Mouse (Mus musculus): ENCODE results near the gene Gstt3. TPM values are rescaled to one million over a fixed set of nuclear protein-coding genes. Genes with fewer than 3 reads are reported as not detected.
"Not testable (repeated sequence)": the region's sequence is repeated elsewhere in the genome, so short reads cannot be mapped to it uniquely, and the experiment has no call there.

Gstt3 gene
- total RNA-seq, 2 experiments from 2014 or later = 3.7 to 5.6 TPM

DNA sequence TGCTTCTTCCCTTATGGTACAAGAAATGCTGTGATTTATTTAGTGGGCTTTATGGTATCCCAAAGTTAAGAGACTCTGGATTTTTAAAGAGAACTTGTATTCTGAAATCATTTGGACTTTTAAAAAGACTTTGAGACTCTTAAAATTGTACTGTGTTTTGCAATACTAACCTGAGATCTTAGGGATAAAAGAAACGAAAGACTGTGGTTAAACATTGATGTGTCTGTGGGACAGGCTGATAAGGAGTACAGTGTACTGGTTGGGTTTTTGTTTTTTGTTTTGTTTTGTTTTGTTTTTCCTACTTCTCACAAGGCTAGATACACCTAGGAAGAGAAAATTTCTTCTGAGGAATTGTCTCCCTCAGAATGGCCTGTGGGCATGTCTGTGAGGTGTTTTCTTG, 4.2 kb upstream of the Gstt3 start:
- no peak for DNase-seq (ENCODE audit: low spot score in 2 of 2)

DNA sequence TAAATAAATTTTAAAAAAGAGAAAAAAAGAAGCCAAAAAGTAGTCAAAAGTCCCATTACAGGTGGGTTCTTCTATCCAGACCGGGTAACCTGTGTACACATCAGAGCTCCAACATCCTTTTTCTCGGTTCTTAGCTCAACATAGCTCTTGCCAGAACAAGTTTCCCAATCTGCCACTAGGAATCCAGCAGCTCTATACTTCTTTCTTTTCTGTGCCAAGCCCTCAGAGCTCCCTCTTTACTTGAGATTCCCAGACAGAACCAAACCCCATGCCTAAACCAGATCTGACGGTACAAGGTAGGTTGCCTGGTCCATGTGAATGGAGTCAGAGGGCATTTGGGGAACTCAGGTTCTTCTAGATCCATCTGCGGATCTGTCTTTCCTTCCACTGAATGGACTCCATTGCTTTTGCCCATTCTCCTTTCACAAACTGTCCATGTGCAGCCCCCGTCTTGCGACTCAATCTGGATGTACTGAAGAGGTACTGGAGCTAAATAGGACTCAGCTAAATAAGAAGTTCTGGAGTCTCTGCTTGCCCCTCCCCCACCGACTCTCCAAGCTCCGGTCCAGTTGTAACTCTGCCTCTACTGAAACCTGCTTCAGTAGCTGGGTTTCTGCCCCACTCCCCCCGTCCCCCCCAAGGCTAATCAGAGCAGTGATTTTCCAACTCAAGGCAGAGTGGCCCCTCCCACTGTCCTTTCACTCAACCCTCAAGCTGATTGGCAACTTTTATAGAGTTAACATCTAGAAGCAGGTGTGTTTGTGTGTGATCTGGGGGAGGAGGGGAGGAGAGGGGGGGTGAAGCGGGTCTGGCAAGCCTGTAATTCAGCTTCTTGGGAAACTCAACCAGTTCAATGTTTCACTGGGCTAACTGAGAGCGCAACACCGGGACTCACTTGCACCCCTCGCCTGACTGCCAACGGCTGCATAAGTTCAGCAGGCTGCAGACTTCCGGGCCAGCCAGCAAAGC, 1.7 kb downstream of the Gstt3 start:
- DNase-seq (ENCODE audit: low spot score in 2 of 2) = no peak

DNA sequence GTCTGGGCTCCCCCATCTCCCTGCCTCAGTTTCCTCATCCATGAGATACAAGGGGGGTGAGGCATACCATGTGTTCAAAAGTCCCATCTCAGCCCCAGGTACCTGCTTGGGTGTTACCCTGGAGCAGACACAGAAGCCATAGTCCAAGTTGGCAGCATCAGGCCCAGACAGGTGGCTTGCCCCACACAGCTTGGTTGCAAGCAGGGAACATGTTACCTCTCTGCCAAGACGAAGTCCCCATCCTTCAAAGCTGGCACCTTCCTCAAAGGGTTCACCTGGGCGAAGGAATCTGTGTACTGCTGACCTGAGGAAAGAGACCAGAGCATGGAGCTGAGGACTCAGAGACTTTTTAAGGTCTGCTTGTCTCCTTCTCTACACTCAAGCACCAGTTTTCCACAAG, 3.3 kb downstream of the Gstt3 start:
- DNase-seq (ENCODE audit: low spot score in 2 of 2) = no peak

DNA sequence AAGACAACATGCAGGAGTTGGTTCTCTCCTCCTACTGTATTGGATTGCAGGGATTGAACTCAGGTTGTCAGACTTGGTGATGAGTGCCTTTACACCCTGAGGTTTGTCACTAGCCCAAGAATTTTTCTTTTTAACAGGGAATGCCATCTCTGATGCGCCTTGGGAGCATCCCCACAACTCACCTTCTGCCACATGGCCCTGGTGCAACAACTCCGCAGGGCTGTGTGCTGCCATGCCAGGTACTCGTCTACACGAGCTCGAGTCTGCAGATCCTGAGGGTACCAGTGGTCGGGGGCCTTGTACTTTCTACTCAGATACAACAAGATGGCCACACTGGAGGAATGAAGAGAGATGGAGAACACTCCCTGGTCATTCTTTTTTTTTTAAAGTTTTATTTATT, 4.7 kb downstream of the Gstt3 start:
- DNase-seq (ENCODE audit: low spot score in 2 of 2) = no peak

DNA sequence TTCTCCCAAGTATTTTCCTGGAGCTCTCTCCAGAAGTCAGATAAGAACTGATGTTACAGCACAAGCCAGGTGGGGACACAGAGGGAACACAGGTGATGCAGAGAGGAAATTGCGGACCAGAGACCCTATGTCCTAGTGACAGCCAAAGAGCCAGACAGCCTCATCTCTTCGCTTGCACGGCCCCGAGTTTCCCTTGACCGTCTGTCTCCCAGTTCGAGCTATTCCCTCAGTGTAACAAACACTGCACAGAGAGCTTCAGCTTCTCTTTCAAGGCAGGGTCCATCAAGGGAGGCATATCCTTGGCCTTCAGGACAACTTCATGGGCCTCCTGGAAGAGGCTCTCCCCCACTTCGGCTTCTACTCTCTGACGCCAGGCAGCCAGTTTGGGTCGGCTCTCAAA, 6.6 kb downstream of the Gstt3 start:
- DNase-seq (ENCODE audit: low spot score in 2 of 2) = no peak

DNA sequence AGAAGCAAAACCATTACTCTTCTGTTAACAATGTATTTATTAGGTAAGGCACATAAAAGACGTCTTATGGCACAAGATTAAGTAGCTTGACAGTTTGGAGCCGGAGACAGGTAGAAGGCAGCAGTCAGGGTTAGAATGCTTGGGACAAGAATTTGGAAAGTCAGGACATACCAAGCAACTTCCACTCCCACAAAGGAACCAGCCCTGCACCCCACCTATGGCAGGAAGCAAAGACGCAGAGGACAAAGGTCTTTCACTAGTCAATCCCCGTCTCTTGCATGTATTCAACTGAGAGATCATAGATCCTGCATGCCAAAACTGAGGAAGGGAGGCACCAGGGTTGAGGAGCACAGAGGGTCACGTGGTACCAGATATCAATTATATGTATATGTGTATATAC, 7.1 kb downstream of the Gstt3 start:
- DNase-seq (ENCODE audit: low spot score in 2 of 2) = no peak

DNA sequence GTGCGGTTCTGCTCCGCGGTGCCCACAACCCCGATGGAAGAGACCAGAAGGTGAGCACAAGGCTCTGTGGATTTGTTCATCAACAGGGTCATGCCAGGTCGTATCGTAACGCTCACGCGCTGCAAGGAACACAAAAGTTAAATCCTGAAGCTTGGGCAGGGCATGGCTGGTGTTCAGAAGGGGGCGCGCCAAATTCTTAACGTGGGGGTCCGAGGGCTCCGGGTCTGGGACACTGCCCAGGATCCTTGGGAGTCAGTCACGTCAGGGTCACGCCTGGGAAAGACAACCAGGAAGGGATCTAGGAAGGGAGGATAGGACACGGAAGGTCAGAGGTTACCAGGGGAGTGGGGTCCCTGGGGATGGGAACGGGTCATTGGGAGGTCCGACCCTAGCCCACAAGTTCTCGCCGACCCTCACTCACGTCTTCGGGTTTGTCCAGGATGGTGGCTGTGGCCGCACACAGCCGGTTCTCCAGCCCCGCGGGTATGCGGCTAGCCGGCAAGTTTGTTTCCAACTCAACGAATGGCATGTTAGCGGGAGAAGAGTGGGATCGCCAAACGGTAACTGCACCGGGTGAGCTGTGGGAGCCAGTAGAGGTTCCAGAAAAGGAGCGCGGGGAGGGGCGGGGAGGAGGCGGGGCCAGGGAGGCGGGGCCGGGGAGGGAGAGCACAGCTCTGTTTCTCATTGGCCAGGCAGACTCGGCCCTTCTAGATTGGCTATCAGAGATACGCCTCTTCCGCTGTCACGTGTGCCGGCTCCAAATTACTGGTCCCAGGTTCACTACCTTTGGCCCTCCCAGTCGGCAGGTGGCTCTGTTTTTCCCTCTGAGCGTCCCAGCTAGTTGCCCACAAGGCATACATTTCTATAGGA, 8.2 kb downstream of the Gstt3 start, which contains the start of gene Ddt:
TSS of gene Ddt (minus strand) at position 620 of the 870 bp plus-strand sequence.
- peak; percentile 78 to 92 for DNase-seq (ENCODE audit: low spot score in 2 of 2)

DNA sequence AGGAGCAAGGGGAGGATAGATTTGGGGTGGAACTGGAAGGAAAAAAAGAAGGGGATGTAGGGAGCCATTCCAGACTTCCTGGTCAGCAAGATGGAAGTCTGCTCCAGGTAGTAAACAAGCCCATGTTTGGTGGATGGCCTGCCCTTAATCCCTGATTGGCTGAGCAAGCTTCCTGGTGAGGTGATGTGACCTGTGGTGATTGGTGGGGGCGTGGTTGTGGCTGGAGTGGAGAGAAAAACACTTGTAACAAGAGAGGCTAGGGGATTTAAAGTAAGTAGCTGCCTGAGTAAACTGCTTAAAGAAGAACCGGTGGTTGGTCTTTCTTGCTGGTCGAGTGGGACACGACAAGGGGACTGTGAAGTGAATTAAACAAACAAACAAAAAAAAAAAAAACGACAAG, 13.5 kb downstream of the Gstt3 start:
- DNase-seq (ENCODE audit: low spot score in 2 of 2) = not testable (repeated sequence)

DNA sequence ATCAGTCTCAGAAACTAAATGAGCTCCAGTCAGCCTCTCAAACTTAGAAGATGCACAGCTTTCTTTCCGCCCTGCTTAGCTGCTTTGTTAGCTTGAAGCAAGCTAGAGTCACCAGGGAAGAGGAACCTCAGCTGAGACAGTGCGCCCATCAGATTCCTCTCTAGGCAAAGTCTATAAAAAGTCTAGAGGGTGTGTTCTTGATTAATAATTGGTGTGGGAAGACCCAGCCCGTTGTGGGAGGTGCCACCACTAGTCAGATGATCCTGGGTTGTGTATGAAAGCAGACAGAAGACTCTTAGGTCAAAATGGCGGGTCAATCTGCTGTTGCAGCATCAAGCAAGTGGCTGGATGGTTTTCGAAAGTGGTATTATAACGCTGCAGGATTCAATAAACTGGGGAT, 14.4 kb downstream of the Gstt3 start:
- no peak for DNase-seq (ENCODE audit: low spot score in 2 of 2)

DNA sequence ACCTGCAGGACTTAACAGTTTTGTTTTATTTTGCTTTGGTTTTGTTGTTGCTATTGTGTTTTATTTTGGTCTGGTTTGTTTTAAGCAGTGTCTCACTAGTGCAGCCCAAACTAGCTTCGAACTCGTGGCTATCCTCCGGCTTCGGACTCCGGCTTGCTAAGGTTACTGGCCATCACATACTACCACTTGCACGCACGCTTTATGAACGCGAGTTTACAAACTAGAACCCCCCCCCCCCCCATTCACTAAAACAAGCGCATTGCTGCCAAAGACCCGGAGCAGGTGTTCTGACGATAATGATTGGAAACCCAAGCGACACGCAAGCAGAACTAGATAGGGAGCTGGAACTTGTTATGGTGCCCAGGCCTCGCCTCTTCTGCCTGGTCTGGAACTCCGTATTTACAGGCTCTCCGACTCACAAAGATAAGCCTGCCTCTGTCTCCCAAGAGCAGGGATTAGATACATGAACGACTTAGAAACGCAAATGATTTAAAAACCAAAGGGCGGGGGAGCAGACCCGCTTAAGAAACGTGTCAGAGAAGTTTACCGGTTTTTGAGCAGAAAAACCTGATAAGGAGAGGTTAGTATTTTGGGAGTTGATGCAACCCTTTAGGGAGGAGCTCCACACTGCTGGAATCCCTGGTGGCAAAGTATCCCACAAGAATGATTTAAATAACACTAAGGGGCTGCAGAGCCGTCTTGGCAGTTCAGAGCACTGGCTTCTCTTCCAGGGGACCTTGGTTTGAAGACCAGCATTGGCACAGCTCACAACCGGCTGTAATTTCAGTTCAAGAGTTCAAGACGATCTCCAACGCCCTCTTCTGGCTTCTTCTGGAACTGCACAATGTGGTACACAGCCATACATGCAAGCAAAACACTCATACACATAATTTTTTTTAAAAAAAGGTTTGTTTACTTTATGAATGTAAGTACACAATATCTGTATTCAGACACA, 16.4 kb downstream of the Gstt3 start:
- DNase-seq (ENCODE audit: low spot score in 2 of 2) = peak in 1 of 2 experiments; percentile 61

DNA sequence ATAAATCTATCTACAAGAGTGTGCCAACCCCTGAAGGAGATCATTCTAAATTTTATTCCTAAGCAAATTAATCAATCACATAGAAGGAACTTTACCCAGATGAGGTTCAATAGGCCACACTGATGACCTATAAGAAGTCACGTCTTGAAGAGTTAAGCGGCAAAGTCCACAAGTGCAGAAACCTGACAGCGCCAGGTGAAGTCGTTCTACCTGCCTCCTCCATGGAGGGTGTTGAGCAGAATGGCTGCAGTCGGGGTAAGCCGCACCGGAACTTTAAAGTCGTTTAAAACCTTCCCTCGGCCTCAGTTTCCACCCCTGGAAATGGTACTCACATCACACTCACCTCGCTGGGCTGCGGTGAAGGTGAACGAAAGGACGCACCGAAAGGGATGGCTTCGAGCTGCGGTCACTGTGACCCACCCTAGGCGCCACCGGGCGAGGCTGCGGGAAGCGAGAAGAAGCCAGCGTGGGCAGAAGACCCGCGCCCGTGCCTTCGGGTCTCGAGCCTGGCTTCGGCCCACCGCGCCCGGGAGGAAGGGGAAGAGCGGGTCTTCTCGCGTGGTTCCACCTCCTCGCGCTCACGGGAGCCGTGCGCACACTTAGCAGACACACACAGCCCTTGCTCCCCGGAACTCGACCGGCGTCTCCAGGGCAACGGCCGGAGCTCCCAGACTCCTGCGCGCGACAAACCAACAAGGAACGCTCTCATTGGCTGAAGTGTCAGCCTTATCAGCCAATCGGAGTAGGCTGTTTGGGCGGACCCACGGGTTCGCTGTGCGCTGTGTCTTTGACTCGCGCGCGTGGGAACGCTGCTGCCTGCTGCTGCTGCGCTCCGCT, 17.3 kb downstream of the Gstt3 start, which contains the start of gene Cabin1:
TSS of gene Cabin1 (minus strand) at position 660 of the 837 bp plus-strand sequence.
- peak; percentile 96 to 99 for DNase-seq (ENCODE audit: low spot score in 2 of 2)

DNA sequence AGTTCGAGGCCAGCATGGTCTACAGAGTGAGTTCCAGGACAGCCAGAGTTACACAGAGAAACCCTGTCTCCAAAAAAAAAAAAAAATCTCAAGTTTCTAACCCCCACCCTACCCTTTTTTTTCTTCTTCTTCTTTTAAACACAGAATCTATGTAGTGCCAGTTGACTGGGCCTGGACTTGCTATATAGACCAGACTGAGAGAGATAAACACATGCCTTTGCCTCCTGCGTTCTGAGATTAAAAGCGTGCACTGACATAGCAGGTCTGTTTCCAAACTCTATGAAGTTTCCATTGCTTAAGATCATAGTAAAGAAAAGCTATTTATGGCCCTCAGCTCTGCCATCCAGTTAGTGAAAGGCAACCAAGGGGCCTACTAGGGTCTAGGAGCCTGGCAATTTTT, 18.8 kb downstream of the Gstt3 start:
- no peak for DNase-seq (ENCODE audit: low spot score in 2 of 2)

DNA sequence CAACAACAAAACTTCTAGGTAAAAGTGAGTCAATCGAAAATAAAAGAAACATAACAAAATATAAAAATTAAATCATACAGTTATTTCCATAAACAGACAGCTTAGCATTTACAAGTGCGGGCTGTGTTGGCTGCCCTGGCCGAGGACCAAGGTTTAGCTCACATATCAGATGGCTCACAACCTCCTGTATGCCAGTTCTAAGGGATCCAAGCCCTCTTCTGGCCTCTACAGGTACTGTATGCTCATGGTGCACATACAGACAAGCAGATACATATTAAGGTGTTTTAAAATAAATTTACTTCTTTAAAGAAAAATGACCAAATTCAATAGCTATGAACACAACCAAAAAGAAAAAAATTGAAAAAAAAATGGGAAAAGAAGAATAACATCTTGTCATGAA, 20.9 kb downstream of the Gstt3 start:
- no peak for DNase-seq (ENCODE audit: low spot score in 2 of 2)

DNA sequence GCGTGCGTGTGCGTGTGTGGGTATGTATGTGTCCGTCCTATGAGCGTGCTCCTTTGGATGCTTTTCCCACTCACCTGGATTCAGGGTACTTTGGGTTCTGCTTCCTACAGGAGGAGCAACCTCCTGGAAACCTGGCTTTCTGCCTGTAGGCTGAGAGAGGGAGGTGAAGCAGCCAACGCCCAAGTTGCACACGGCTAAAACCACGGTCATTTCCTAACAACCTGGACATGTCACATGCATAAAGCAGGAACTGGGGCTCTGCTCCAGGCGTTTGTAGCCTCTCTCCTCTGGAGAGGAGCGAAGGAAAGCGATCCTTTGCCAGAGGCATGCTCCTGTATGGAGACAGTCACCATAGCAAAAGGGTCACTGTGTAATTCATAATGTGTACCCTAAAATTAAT, 24.5 kb downstream of the Gstt3 start:
- DNase-seq (ENCODE audit: low spot score in 2 of 2) = no peak

DNA sequence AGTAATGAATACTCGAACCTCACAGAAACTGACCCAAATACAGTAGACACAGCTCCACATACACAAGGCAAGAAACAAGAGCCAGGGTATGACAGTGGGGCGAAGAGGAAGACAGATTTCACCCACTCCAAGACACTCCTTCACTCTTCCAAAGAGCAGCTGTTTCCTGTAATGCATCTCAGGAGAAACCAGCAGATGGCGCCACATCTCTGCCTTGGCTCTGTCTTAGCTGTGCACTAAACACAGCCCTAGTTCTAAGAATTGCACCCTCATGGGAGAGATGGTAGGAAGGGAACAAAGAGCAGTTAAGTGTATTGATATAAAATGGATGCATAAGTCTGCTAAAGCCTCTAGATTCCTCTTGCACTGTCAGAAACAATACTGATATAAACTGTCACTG, 37.2 kb downstream of the Gstt3 start:
- DNase-seq (ENCODE audit: low spot score in 2 of 2) = peak; percentile 81 to 93

DNA sequence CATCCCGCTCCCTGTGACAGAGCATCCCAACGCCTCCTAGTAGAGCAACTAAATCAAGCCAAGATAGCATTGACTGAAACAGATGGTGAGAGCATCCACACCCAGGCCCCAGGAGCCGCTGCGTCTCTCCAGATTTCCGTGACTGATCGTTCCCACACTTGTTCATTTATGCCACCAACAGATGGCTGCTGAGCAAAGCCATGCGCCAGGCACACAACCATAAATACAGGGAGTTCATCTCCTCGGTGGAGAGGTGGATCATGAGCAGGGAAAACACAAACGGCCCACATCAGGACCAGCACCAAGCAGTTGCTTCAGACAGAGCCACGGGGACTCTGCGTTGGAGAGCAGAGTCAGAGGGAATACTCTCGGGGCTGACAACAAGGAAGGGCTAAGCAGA, 37.8 kb downstream of the Gstt3 start:
- peak; percentile 81 to 91 for DNase-seq (ENCODE audit: low spot score in 2 of 2)

DNA sequence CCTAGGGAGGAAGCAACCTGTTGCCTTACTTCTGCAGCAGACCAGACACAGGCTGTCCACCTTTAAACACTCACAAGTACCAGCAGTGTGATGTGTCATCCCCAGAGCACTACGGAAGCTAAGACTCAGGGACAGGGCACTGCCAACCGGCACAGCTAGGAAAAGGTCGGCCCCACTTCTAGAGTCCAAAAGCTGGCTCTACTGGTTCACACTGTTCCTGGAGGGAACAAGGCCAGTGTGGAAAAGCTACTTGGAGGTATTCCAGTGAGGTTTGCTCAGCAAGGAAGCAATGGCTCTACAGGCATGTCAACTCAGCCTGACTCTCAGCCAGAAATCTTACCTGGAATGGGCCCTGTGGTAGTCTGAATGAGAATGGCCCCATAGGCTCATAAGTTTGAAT, 40.3 kb downstream of the Gstt3 start:
- no peak for DNase-seq (ENCODE audit: low spot score in 2 of 2)

DNA sequence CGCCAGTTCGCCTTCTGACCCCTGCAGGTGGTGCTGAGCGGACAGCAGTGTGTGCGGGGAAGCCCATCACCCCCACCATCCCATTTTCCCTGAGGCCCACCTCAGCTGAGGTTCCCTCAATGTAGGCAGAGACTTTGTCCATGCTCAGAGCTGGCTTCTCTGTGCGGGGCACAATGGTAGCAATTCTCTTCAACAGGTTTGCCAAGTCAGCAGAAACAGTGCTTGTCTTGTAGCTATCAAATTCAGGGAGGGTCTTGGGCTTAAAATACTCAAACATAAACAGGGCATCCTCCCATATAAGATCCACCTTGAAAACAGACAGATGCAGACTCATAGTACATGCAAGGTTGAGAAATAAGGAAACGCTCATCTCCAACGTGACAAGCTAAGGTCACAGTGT, 55.8 kb downstream of the Gstt3 start:
- no peak for DNase-seq (ENCODE audit: low spot score in 2 of 2)

Data from layer of hippocampus, adult 18-20 months (tissue).